ENCODE assay signal across 9 mouse cellular contexts in genomic region chr7:92827981-92828380, GRCm38 (mm10). TPM values are rescaled to one million over a fixed set of nuclear protein-coding genes. Genes with fewer than 3 reads are reported as not detected.
DNase-seq lines count a peak whose midpoint lies in the region; ATAC-seq and TF ChIP-seq lines count a peak whose summit lies in the region.
"Had no signal": no experiment of that assay in that cellular context is flagged by ENCODE, and none has a peak within 500 bp of the region (broad histone marks: within the 10 kb centered on the region; RNA-seq: fewer than 3 reads in every experiment).

No protein-coding gene starts in this region.

- no peak for TF ChIP-seq POLR2A in CH12.LX (IDR thresholded peaks at IDR 0.05; ENCODE audit: low read depth, low read length)

- H3K4me1 ChIP-seq in CH12.LX (ENCODE audit: control insufficient read depth in 1 of 2, insufficient read depth in 2 of 2): peaks cover 9 to 47% of the 10 kb centered on the region in 2 experiments
- H3K4me1 ChIP-seq: liver, embryonic 13.5 days had no signal

- H3K36me3 ChIP-seq in CH12.LX (replicated peaks in 1 of 2; ENCODE audit: control insufficient read depth in 1 of 2, insufficient read depth in 1 of 2, low read length in 1 of 2): peaks cover 43 to 96% of the 10 kb centered on the region in 2 experiments
- H3K36me3 ChIP-seq: embryonic facial prominence, embryonic 12.5 days; liver, embryonic 13.5 days had no signal

- no peak overlapping the region for H3K9ac ChIP-seq in CH12.LX (ENCODE audit: insufficient read depth, low read depth)
- H3K9ac ChIP-seq: embryonic facial prominence, embryonic 12.5 days; liver, embryonic 13.5 days had no signal

- peak; percentile 74 for TF ChIP-seq RAD21 in CH12.LX (IDR thresholded peaks at IDR 0.05; ENCODE audit: low read depth, low read length)

- dilution Hi-C loops in CH12.LX (cut with MboI; ENCODE audit: extremely low pct_ligation_motif_present, extremely low pct_unique_long_range_greater_than_20kb, low sequenced_read_pairs): no loop called here

- no peaks in the 10 kb centered on the region for H3K9me3 ChIP-seq in CH12.LX (replicated peaks; ENCODE audit: low read length)
- H3K9me3 ChIP-seq: embryonic facial prominence, embryonic 12.5 days; liver, embryonic 13.5 days had no signal

- H3K27me3 ChIP-seq in CH12.LX (replicated peaks): no peaks in the 10 kb centered on the region
- H3K27me3 ChIP-seq: embryonic facial prominence, embryonic 12.5 days; liver, embryonic 13.5 days had no signal

- H3K4me2 ChIP-seq in CH12.LX (ENCODE audit: insufficient read depth, low read depth, poor library complexity, severe bottlenecking): no peak overlapping the region
- H3K4me2 ChIP-seq: embryonic facial prominence, embryonic 12.5 days; liver, embryonic 13.5 days had no signal

- TF ChIP-seq CTCF in CH12.LX (conservative IDR thresholded peaks at IDR 0.05 in 1 of 2, IDR thresholded peaks at IDR 0.05 in 1 of 2; ENCODE audit: low read depth in 2 of 2, low read length in 2 of 2): peak in 1 of 2 experiments; percentile 66; a peak in 2 of 4 replicates

- DNase-seq in kidney, adult 9 months: peak; percentile 41
- no peak for DNase-seq in kidney, adult 18-20 months
- no peak for DNase-seq in CH12.LX (ENCODE audit: extremely low read depth)
- DNase-seq in adipocyte (ENCODE audit: low spot score): peak; percentile 43
- DNase-seq in layer of hippocampus, adult 9-10 months (ENCODE audit: low spot score): peak; percentile 35
- no peak for DNase-seq in thymus, postnatal 0 days (ENCODE audit: low spot score)
- DNase-seq: liver, embryonic 13.5 days had no signal

- ATAC-seq in CD4-positive, CD25-positive, alpha-beta regulatory T cell, adult 4 months: no peak

- TF ChIP-seq EP300 in CH12.LX (IDR thresholded peaks at IDR 0.05; ENCODE audit: low read length): no peak

- no peak overlapping the region for H3K27ac ChIP-seq in CH12.LX (ENCODE audit: insufficient read depth, low read depth)
- H3K27ac ChIP-seq: embryonic facial prominence, embryonic 12.5 days; liver, embryonic 13.5 days had no signal

- no peak overlapping the region for H3K4me3 ChIP-seq in CH12.LX (replicated peaks in 1 of 3; ENCODE audit: low read depth in 2 of 3, low read length in 2 of 3, poor library complexity in 1 of 3)
- H3K4me3 ChIP-seq: embryonic facial prominence, embryonic 12.5 days; liver, embryonic 13.5 days had no signal

- peaks cover 24% of the 10 kb centered on the region for H3K79me2 ChIP-seq in CH12.LX (replicated peaks; ENCODE audit: control insufficient read depth, extremely low read depth, insufficient read depth, poor library complexity, severe bottlenecking)

- in situ Hi-C loops in CH12.LX (cut with MboI; ENCODE audit: low pct_ligation_motif_present, low pct_unique_long_range_greater_than_20kb, low sequenced_read_pairs): no loop called here

TF ChIP-seq in CH12.LX, 34 proteins besides CTCF, POLR2A, EP300 and RAD21:
- no peak for TF ChIP-seq MYC (IDR thresholded peaks at IDR 0.05; ENCODE audit: low read depth, low read length)
- TF ChIP-seq SMC3 (IDR thresholded peaks at IDR 0.05; ENCODE audit: low read depth, low read length): peak; percentile 58

RNA-seq across cellular contexts. Expression of gene Ddias, which starts 46.1 kb away (rescaled TPM):
- total RNA-seq in CH12.LX (2012; rRNA removed): 17.5 and 18.2 TPM in 2 replicates
- total RNA-seq in CH12.LX (2014; rRNA removed): 38.0 and 38.6 TPM in 2 replicates
- polyA plus RNA-seq in CH12.LX (2012; ENCODE audit: insufficient read length, low read depth): 23.1 and 24.0 TPM in 2 replicates
- polyA plus RNA-seq in CD4-positive, CD25-positive, alpha-beta regulatory T cell, adult 4 months (2017; shearing (Covaris generic)): 1 to 10 TPM; 2.9 to 4.7 TPM
- polyA plus RNA-seq in thymus, postnatal 0 days (2015; fragmentation: Nextera tagmentation; extraction: Ambion mirVana): 11.0 and 12.0 TPM in 2 replicates

RNA-seq across cellular contexts. Expression of gene Prcp, which starts 46.3 kb away (rescaled TPM):
- total RNA-seq in CH12.LX (2012; rRNA removed): 19.7 and 20.1 TPM in 2 replicates
- 26.6 and 28.9 TPM in 2 replicates for total RNA-seq in CH12.LX (2014; rRNA removed)
- polyA plus RNA-seq in CH12.LX (2012; ENCODE audit: insufficient read length, low read depth): 24.3 and 27.8 TPM in 2 replicates
- 10 to 100 TPM; 29.3 to 31.2 TPM for polyA plus RNA-seq in CD4-positive, CD25-positive, alpha-beta regulatory T cell, adult 4 months (2017; shearing (Covaris generic))
- polyA plus RNA-seq in thymus, postnatal 0 days (2015; fragmentation: Nextera tagmentation; extraction: Ambion mirVana): 16.8 and 18.9 TPM in 2 replicates

Comparison
In these comparisons a context has a peak if more than half of its experiments do, and no peak if none do; other contexts are left out.
1. DNase-seq: peak in kidney, adult 9 months (single experiment), adipocyte (single experiment) and layer of hippocampus, adult 9-10 months (single experiment); none in kidney, adult 18-20 months (single experiment), CH12.LX (single experiment) and thymus, postnatal 0 days (single experiment).